Mouse (Mus musculus): Measurements from ENCODE around the gene 1700020D05Rik. TPM values are rescaled to one million over a fixed set of nuclear protein-coding genes. Genes with fewer than 3 reads are reported as not detected.
"Not testable (repeated sequence)": the region's sequence is repeated elsewhere in the genome, so short reads cannot be mapped to it uniquely, and the experiment has no call there.

The 1700020D05Rik gene
- total RNA-seq, 2 experiments from 2014 or later: 6.2 to 9.1 TPM

- no peak for TF ChIP-seq CTCF (conservative IDR thresholded peaks at IDR 0.05)
- peak within 1 kb of the TSS; percentile 95 for H3K27ac ChIP-seq
- peak; percentile 95 for DNase-seq (ENCODE audit: low spot score in 2 of 2)
- H3K4me3 ChIP-seq: peak within 1 kb of the TSS; percentile 100
These were observed 13.2 kb downstream of the 1700020D05Rik start, which contains the start of gene Cfl1 for GRCm38 (mm10) chr19:5490313-5490897. Gene Cfl1, plus strand, starts transcription at chr19:5490455.

- not testable (repeated sequence) for DNase-seq (ENCODE audit: low spot score in 2 of 2)
- Histone ChIP-seq H3K27ac (peak overlapping the region; percentile 95), H3K4me3 (peak overlapping the region; percentile 100)
These were observed 13.9 kb downstream of the 1700020D05Rik start for GRCm38 (mm10) chr19:5489721-5490120.

GRCm38 (mm10) chr19:5488878-5489571 lies 14.6 kb downstream of the 1700020D05Rik start:
- DNase-seq (ENCODE audit: low spot score in 2 of 2): peak; percentile 96 to 97
- Histone ChIP-seq H3K27ac (peak overlapping the region; percentile 95), H3K4me3 (peak overlapping the region; percentile 100)
- peak; percentile 23 for TF ChIP-seq CTCF (conservative IDR thresholded peaks at IDR 0.05)

GRCm38 (mm10) chr19:5487768-5488550 lies 15.6 kb downstream of the 1700020D05Rik start, which contains the start of gene Mus81:
Gene Mus81, minus strand, starts transcription at chr19:5488402.
- H3K27ac ChIP-seq: peak within 1 kb of the TSS; percentile 95
- peak within 1 kb of the TSS; percentile 100 for H3K4me3 ChIP-seq
- DNase-seq (ENCODE audit: low spot score in 2 of 2): peak; percentile 95 to 96
- peak; percentile 74 for TF ChIP-seq CTCF (conservative IDR thresholded peaks at IDR 0.05)

- no peak for TF ChIP-seq CTCF (conservative IDR thresholded peaks at IDR 0.05)
- Histone ChIP-seq H3K4me3 (no peak overlapping the region), H3K27ac (0 out of 2 replicates have a peak overlapping the region, but pooled peaks have one; percentile 95)
- DNase-seq (ENCODE audit: low spot score in 2 of 2): no peak
These were observed 16.8 kb downstream of the 1700020D05Rik start for GRCm38 (mm10) chr19:5486771-5487170.

GRCm38 (mm10) chr19:5486286-5486685 lies 17.3 kb downstream of the 1700020D05Rik start:
- H3K27ac ChIP-seq: no peak overlapping the region
- no peak for TF ChIP-seq CTCF (conservative IDR thresholded peaks at IDR 0.05)
- H3K4me3 ChIP-seq: no peak overlapping the region
- DNase-seq (ENCODE audit: low spot score in 2 of 2): no peak

GRCm38 (mm10) chr19:5485821-5486220 lies 17.8 kb downstream of the 1700020D05Rik start:
- DNase-seq (ENCODE audit: low spot score in 2 of 2): no peak
- no peak for TF ChIP-seq CTCF (conservative IDR thresholded peaks at IDR 0.05)
- H3K27ac ChIP-seq: no peak overlapping the region
- H3K4me3 ChIP-seq: no peak overlapping the region

GRCm38 (mm10) chr19:5485371-5485770 lies 18.2 kb downstream of the 1700020D05Rik start:
- H3K27ac ChIP-seq: no peak overlapping the region
- H3K4me3 ChIP-seq: no peak overlapping the region
- DNase-seq (ENCODE audit: low spot score in 2 of 2): no peak
- no peak for TF ChIP-seq CTCF (conservative IDR thresholded peaks at IDR 0.05)

GRCm38 (mm10) chr19:5484496-5484895 lies 19.1 kb downstream of the 1700020D05Rik start:
- TF ChIP-seq CTCF (conservative IDR thresholded peaks at IDR 0.05): no peak
- H3K4me3 ChIP-seq: no peak overlapping the region
- H3K27ac ChIP-seq: no peak overlapping the region
- no peak for DNase-seq (ENCODE audit: low spot score in 2 of 2)

- no peak overlapping the region for H3K4me3 ChIP-seq
- H3K27ac ChIP-seq: no peak overlapping the region
- no peak for TF ChIP-seq CTCF (conservative IDR thresholded peaks at IDR 0.05)
- DNase-seq (ENCODE audit: low spot score in 2 of 2): no peak
These were observed 19.9 kb downstream of the 1700020D05Rik start for GRCm38 (mm10) chr19:5483386-5484359.

GRCm38 (mm10) chr19:5481398-5481797 lies 22.2 kb downstream of the 1700020D05Rik start:
- Histone ChIP-seq H3K27ac (no peak overlapping the region), H3K4me3 (no peak overlapping the region)
- no peak for DNase-seq (ENCODE audit: low spot score in 2 of 2)
- TF ChIP-seq CTCF (conservative IDR thresholded peaks at IDR 0.05): no peak

GRCm38 (mm10) chr19:5480016-5480415 lies 23.6 kb downstream of the 1700020D05Rik start:
- Histone ChIP-seq H3K27ac (no peak overlapping the region), H3K4me3 (no peak overlapping the region)
- no peak for DNase-seq (ENCODE audit: low spot score in 2 of 2)
- no peak for TF ChIP-seq CTCF (conservative IDR thresholded peaks at IDR 0.05)

All from layer of hippocampus, adult 2 months (tissue).